Mouse (Mus musculus) G1E (cell line): ENCODE results near the gene Atp6v1g1.

Experiments used
- CTCF ChIP-seq: IDR thresholded peaks from 2 replicates; pipeline ENCODE4 v1.5.1; 2012; ENCODE audit warnings: low read depth, low read length, inconsistent platforms, mixed read lengths
- GATA1 ChIP-seq: IDR thresholded peaks from 2 replicates; pipeline ENCODE4 v1.6.1; 2012; ENCODE audit warnings: borderline replicate concordance, low read length, inconsistent platforms, mixed read lengths

DNA sequence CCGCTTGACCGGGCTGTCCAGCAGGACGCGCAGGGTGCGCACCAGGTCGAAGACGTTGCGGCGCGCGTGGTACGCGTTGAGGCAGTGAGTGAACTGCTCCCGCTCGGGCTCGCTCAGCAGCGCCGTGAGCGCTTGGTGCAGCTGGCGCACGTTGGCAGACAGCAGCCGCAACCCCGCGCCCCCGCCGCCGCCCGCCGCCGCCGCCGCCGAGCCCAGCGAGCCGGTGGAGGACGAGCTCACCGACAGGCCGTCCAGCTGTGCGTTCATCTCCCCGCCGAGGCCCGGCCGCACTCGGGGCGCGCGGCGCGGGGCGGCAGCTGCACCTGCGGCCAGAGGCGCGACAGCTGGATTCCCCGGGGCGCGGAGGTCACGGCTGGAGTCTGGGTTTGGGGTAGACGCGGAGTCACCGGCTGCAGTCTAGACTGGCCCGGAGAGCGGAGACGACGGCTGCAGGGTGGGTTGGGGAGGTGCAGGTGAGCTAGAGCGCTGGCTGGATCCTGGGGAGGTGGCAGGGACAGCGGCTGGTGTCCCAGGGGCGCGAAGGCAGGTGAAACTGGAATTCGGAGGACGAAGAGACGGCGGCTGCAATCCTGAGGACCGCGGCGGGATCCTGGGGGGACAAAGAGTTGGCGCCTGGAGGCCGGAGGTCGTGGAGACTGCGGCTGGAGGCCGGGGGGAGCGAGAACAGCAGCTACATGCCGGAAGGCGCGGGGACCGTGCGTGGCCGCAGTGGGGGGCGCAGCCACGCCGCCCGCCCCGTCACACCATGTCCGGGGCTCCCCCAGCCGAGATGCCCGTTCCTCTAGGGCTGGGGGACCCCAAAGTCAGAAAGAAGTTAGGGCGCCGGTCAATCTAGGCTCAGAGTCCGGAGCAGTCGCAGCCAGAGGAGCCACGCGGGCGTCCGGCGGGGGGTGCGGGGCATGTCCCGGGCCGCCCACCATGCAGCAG is 49.3 kb upstream of the Atp6v1g1 start:
- TF ChIP-seq CTCF (no peak), GATA1 (no peak)
